Mouse (Mus musculus) ES-E14 (cell line): ENCODE results near the gene Copa.

Source experiments
- CHD2 ChIP-seq: IDR thresholded peaks from 2 replicates; pipeline ENCODE4 v1.6.1; 2014; ENCODE audit warnings: mild to moderate bottlenecking, low read depth, low read length, inconsistent platforms
- HCFC1 ChIP-seq: IDR thresholded peaks from 2 replicates; pipeline ENCODE4 v1.6.1; 2012; ENCODE audit warnings: low read length, inconsistent platforms, borderline replicate concordance; ENCODE audit not compliant: insufficient read depth

DNA sequence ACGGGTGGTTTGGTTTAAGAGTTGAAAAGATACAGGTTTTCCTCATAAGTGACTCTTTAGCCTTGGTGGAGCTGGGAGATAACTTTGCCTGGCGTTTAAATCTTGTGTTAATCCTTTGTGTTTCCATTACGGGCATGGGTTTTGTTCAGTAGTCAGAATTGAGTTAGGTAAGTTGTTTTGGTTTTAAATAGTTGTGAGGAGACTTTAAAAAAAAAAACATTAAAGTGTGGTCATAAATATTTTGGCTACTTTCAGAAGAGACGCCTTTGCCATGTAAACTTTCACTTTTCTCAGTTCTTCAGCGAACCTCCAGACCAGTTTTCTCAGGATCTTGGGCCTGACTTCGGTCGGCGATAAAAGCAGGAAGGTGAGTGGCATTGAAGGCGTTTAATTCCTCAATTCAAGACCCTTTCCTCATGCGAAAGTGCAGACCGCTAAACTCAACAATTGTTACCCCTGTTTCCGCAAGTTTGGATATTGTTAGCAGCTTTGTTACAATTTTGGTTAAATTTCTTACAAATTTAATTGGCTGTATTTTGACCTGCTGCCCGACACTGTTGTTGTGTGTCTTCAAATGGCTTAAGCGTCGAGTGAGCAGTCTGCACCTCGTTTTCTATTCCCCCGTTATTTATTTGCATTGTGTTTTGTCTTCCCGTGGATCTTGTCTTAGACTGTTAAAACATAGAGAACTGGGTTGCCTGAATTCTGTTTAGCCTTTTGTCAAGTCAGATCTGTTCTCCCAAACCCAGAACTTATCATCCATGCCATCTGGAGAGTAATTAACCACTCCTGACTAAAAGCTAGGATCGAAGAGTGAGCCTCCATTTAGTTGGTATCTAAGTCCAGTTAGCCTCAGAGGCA, 66.9 kb downstream of the Copa start:
- TF ChIP-seq CHD2 (no peak), HCFC1 (no peak)
